Mouse (Mus musculus) heart, adult 8-10 months (tissue): ENCODE results near the gene Atxn1. TPM values are rescaled to one million over a fixed set of nuclear protein-coding genes. Genes with fewer than 3 reads are reported as not detected.

Experiments
- DNase-seq: peaks from one replicate; pipeline ENCODE4 v3.0.0; 2022; ENCODE audit warnings: low spot score
- total RNA-seq, 4 experiments: library from RNA; stranded (reverse); gene quantifications; 2 replicates each; pipeline ENCODE4 v1.2.4; 2022

Gene Atxn1
- total RNA-seq, 4 experiments from 2014 or later = 33.5 to 37.8 (median 35.8) TPM

GRCm38 (mm10) chr13:45732590-45732989 lies 232.2 kb downstream of the Atxn1 start:
- no peak for DNase-seq

- DNase-seq = no peak
These were observed 237.9 kb downstream of the Atxn1 start for GRCm38 (mm10) chr13:45726917-45727316.

GRCm38 (mm10) chr13:45726181-45726580 lies 238.6 kb downstream of the Atxn1 start:
- no peak for DNase-seq

- peak; percentile 45 for DNase-seq
These were observed 240.1 kb downstream of the Atxn1 start for GRCm38 (mm10) chr13:45724507-45725259.

GRCm38 (mm10) chr13:45722885-45723284 lies 241.9 kb downstream of the Atxn1 start:
- DNase-seq = no peak

- peak; percentile 77 for DNase-seq
These were observed 243.2 kb downstream of the Atxn1 start for GRCm38 (mm10) chr13:45721621-45722020.

GRCm38 (mm10) chr13:45718850-45719249 lies 246.0 kb downstream of the Atxn1 start:
- DNase-seq = no peak

- no peak for DNase-seq
These were observed 249.1 kb downstream of the Atxn1 start for GRCm38 (mm10) chr13:45715583-45716180.

- DNase-seq = no peak
These were observed 254.8 kb downstream of the Atxn1 start for GRCm38 (mm10) chr13:45710041-45710440.

- DNase-seq = no peak
These were observed 255.4 kb downstream of the Atxn1 start for GRCm38 (mm10) chr13:45709402-45709801.

- no peak for DNase-seq
These were observed 263.5 kb downstream of the Atxn1 start for GRCm38 (mm10) chr13:45701296-45701790.

GRCm38 (mm10) chr13:45698982-45699381 lies 265.8 kb downstream of the Atxn1 start:
- no peak for DNase-seq

GRCm38 (mm10) chr13:45696009-45696408 lies 268.8 kb downstream of the Atxn1 start:
- no peak for DNase-seq

GRCm38 (mm10) chr13:45694921-45695437 lies 269.8 kb downstream of the Atxn1 start:
- no peak for DNase-seq

- DNase-seq = no peak
These were observed 270.9 kb downstream of the Atxn1 start for GRCm38 (mm10) chr13:45693953-45694352.

- peak; percentile 30 for DNase-seq
These were observed 271.3 kb downstream of the Atxn1 start for GRCm38 (mm10) chr13:45693534-45693933.

- no peak for DNase-seq
These were observed 271.7 kb downstream of the Atxn1 start for GRCm38 (mm10) chr13:45693126-45693525.

- DNase-seq = no peak
These were observed 272.4 kb downstream of the Atxn1 start for GRCm38 (mm10) chr13:45692440-45692839.

GRCm38 (mm10) chr13:45690426-45690825 lies 274.4 kb downstream of the Atxn1 start:
- DNase-seq = no peak

GRCm38 (mm10) chr13:45688864-45689263 lies 275.9 kb downstream of the Atxn1 start:
- no peak for DNase-seq

- DNase-seq = no peak
These were observed 277.2 kb downstream of the Atxn1 start for GRCm38 (mm10) chr13:45687581-45687980.

- DNase-seq = no peak
These were observed 278.6 kb downstream of the Atxn1 start for GRCm38 (mm10) chr13:45686309-45686582.
